Mouse (Mus musculus) urinary bladder, adult 2 months (tissue): ENCODE measurements at regions not wholly inside any gene's neighbourhood (a gene's known extent, or its start where the extent isn't known, plus 50 kb on each side); places are given as distances from the start of the nearest gene placed in this dataset.

ENCODE experiments used
- DNase-seq: peaks from one replicate; pipeline ENCODE4 v3.0.0; 2022; ENCODE audit warnings: low spot score

DNA sequence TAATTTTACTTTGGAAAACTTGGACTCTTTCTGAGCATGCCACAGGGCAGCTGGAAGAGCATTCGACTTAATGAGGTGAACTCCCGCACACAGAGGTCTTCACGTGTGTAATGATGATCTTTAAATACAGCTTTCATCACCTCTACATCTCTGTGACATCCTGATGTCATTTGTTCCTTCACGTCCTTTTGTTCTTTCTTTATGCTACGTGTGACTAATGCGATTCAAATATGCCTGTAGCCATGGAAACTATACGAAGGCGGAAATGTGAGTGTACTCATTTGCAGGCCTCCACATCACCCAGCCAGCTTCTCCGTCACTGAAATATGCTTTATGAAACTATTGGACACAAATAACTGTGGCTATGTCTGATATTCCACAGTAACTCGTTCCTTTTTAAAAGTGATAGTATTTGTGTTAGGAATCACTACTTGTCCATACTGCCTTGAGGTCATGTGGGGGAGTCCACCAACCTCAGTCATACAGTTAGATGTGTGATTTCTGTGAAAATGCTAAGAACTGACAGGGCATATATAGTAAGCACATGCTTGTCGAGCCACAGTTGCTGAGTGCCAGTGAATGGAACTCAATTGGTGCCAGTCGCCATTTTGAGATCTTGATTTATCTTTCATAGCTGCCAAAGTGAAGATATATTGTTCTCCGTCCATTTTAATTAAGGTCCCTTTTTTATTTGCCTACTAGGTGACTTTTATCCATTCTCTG is 145.9 kb downstream of the Plk2 start:
- DNase-seq = no peak

GRCm38 (mm10) chr13:110541288-110542148 is 146.7 kb downstream of the Plk2 start:
- no peak for DNase-seq

DNA sequence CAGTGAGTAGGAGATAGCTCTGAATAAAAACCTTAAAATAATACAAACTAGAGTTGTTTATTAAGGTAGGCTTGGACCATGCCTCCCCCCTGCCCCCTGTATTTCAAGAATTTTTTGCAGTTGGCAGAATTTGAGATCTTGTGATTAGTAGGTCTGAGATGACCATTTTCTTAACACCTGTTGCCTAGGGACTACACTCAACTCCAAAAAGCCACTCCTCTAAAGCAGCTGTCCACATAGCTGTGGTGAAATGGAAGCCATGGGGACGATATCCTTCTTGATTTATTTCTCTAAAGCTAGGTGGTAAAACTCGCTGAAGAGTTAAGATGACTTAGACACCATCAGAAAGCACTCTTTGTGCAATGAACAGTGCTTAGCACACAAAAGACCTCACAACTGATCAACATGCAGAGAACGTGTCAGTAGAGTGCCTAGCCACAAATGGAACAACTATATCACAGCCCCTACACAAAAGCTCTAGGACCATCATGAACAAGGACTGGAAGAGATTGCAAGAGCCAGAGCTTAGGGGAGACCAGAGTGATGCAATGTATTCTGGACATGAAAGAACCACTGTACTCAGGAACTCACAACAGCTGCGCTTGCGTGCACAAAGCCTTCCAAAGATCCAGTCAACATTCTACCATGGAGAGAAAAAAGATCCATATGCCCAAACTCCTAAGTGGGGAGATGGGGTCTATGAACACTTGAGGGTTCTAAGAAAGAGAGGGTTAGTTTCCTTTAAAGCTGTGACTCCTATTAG is 147.6 kb downstream of the Plk2 start:
- no peak for DNase-seq

GRCm38 (mm10) chr13:110545454-110545853 is 150.6 kb downstream of the Plk2 start:
- DNase-seq = no peak

GRCm38 (mm10) chr13:110555529-110556319 is 160.9 kb downstream of the Plk2 start:
- no peak for DNase-seq

DNA sequence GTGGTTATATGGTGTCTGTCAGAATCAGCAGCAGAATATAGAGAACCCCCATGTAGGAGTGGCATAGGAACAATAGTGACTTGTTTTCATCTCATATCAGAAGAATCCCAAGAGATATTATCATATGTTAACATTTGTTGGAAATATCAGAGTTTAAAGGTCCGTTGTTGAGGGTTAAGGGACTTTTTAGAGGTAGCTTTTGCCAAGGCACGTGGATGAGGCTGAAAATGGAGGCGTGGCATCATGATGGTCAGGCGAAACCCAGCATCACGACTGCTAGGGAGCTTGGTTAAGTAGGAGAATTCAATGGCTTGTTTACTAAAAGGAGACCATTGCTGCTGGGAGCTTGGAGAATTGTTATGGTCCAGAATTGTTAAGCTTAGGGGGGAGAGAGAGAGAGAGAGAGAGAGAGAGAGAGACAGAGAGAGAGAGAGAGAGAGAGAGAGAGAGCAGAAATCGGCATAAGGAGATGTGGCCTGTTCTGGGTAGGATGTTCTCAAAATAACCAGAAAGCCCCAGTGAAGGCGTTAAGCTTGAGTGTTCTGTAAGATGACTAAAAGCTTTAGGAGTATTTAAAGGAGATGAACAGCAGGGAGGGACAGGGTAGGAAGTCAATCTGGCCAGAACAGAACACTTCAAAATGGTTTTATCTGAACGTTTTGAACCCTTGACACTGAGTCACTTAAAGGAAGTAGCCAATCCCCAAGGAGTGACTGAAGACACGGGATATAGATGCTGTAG is 161.7 kb downstream of the Plk2 start:
- DNase-seq = no peak

DNA sequence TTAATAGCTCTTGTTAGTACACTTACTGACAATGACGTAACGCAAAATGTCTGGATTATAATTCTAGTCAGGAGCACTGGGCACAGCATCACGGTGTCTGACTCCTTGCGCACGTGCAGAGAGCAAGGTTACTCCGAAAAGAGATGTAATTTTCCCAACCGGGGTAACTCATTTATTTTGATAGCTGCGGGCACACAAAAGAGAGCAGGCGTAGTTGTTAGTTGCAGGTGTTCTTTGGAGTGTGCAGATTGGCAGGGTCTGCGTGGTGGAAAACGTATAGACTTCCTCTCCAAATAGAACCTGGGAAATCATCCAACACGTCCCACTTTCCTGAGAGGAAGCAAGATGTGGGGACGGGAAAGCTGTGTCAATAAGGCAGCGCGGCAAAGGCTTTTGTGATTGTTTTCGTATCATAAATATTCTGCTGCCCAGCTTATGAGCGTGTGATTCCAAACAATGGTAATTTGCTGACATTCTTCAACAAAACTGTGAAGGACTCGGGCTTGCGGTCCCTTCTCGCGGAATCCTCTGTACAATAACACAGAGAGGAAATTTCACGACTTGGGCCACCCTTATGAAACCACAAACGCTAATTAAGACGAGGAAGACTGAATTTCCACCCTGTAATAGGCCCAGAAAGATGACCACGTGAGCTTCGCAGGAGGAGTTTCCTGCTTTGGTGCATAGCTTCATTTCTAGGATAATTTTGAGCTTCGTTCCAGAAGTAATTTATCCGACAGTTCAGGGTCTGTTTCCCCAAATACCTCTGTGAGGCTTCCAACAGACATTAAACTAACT is 163.3 kb downstream of the Plk2 start:
- no peak for DNase-seq

DNA sequence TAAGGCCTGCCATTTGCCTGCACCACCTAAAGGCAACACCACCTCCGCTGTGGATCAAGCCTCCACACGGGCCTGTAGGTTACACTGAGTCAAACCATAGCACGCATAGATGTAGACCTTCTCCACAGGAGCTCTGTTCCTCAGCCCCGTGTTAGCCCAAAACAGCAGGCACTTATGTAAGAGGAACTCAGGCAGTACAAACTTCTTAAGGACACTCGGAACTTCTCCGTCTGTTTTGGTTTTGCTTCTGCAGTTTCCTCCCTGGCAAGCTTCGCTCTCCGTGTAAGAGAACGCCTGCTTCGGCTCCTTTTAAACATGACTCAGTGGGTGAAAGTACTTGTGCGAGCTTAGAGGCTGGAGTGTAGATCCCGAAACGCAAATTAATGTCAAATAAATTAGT is 165.7 kb downstream of the Plk2 start:
- no peak for DNase-seq

GRCm38 (mm10) chr13:110562499-110562898 is 167.7 kb downstream of the Plk2 start:
- DNase-seq = no peak

GRCm38 (mm10) chr13:110562902-110563301 is 168.1 kb downstream of the Plk2 start:
- DNase-seq = no peak

DNA sequence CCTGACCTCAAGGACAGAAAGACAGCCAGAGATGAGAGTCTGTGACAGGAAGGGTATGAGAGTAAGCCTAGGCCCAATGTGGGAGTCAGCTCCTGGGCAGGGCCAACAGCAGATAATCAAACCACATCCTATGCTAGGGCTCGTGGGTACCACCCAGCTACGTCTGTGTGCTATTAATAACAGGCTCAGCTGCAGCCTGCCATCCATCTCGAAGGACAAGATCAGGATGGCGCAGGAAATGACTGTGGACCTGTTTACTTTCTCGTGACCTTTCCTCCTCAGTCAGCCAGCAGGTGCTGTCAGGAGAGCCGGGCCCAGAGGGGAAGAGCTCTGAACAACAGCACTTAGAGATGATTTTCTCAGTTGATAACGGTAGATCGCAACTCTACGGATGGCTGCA is 169.1 kb downstream of the Plk2 start:
- no peak for DNase-seq

- DNase-seq = no peak
These were observed 173.8 kb downstream of the Plk2 start for GRCm38 (mm10) chr13:110568482-110569179.

DNA sequence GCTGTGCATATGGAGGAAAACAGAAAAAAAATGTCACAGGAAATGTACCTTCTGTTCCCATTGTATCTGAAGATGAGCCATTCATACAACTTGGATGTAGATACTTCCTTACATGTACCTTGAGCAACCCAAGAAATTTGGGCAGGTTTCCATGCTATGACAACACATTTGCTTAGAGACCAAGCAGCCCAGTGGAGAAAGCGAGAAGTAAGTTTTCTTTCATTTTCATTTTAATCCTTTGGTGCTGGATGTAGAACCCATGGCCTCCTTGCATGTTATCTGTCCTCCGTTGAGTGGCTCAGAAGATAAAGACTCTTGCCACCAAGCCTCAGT is 174.3 kb downstream of the Plk2 start:
- DNase-seq = no peak

DNA sequence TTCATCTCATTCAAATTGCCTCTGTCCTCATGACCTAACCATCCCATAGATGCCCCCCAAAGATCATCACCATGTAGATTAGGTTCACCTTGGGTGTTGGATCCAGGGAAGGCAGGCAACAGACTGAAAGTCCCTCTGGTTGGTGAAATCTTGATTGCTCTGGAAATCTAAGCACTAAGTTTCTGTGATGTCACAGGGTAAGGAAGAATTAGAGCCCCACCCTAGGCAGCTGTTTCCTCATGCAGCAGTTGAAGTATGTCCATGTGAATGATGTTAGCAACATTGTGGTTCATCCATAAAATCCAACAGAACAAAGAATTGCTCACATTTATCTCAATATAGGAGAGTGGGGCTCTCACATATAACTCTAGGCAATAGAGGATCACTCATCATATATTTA is 175.5 kb downstream of the Plk2 start:
- no peak for DNase-seq

GRCm38 (mm10) chr13:110573360-110574065 is 178.7 kb downstream of the Plk2 start:
- DNase-seq = no peak

- no peak for DNase-seq
These were observed 180.1 kb downstream of the Plk2 start for GRCm38 (mm10) chr13:110574764-110575471.

GRCm38 (mm10) chr13:110578159-110578558 is 183.3 kb downstream of the Plk2 start:
- DNase-seq = no peak

GRCm38 (mm10) chr13:110580166-110580565 is 185.3 kb downstream of the Plk2 start:
- no peak for DNase-seq
